Mouse (Mus musculus) cerebellum, adult 2 months (tissue): ENCODE results near the gene Uqcrh. TPM values are rescaled to one million over a fixed set of nuclear protein-coding genes. Genes with fewer than 3 reads are reported as not detected.

Experiments used
- DNase-seq, 2 experiments: peaks; one replicate each; pipeline ENCODE4 v3.0.0; 2021
- H3K27ac ChIP-seq: fragments of 200-500 bp; 2 replicates; pipeline ENCODE4 v1.5.1; 2012; ENCODE audit warnings: low read length, control low read depth, inconsistent platforms; ENCODE audit not compliant: insufficient read depth
- H3K27me3 ChIP-seq: fragments of 200-500 bp; 2 replicates; pipeline ENCODE4 v1.6.1; 2012; ENCODE audit warnings: inconsistent platforms, mild to moderate bottlenecking, low read length, moderate library complexity; ENCODE audit not compliant: control insufficient read depth, insufficient read depth
- H3K4me1 ChIP-seq: fragments of 200-500 bp; 2 replicates; pipeline ENCODE4 v1.6.1; 2011; ENCODE audit warnings: low read length; ENCODE audit not compliant: control insufficient read depth, insufficient read depth
- H3K4me3 ChIP-seq: fragments of 200-500 bp; replicated peaks from 2 replicates; pipeline ENCODE3; 2011; ENCODE audit warnings: mild to moderate bottlenecking, low read depth, low read length, control low read depth; ENCODE audit not compliant: insufficient read depth
- CTCF ChIP-seq: fragments of 200-500 bp; IDR thresholded peaks from 2 replicates; pipeline ENCODE4 v1.5.1; 2011; ENCODE audit warnings: low read depth, mild to moderate bottlenecking, control low read depth, low read length, moderate library complexity, borderline replicate concordance; ENCODE audit not compliant: insufficient read depth
- POLR2A ChIP-seq: fragments of 200-500 bp; IDR thresholded peaks from 2 replicates; pipeline ENCODE4 v1.6.1; 2011; ENCODE audit warnings: low read length, control low read depth, borderline replicate concordance; ENCODE audit not compliant: insufficient read depth
- WGBS: fragments of 180-500 bp; shearing (Covaris S2); methylation state at CpG from one replicate; pipeline ENCODE4 v1.1.7; 2018; 5-methylcytosine and 5-hydroxymethylcytosine counted together
- polyA plus RNA-seq: library from polyadenylated mRNA; depleted of rRNA; stranded (reverse); fragments of >200 nt; gene quantifications from 2 replicates; pipeline ENCODE4 v1.2.3, GENCODE M21; 2012

Gene Uqcrh
- polyA plus RNA-seq, 1 experiment = 872 TPM

DNA sequence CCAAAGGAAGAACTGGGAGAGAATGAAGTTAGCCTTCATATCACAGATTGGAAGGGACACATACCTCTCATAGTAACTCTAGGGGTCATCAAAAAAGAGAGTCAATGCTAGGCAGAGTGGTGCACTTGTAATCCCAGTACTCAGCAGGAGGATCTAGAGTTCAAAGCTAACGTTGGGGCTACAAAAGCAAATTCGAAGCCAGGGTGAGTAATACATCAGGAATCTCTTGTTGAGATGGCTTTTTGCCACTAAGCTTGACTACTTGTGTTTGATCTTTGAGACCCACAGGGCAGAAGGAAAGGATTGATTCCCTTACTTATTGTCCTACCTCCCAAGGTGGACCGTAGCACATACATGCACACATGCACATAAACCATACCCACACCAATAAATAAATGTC, 25.7 kb downstream of the Uqcrh start:
- no peaks in the 10 kb centered on the region for H3K27me3 ChIP-seq

DNA sequence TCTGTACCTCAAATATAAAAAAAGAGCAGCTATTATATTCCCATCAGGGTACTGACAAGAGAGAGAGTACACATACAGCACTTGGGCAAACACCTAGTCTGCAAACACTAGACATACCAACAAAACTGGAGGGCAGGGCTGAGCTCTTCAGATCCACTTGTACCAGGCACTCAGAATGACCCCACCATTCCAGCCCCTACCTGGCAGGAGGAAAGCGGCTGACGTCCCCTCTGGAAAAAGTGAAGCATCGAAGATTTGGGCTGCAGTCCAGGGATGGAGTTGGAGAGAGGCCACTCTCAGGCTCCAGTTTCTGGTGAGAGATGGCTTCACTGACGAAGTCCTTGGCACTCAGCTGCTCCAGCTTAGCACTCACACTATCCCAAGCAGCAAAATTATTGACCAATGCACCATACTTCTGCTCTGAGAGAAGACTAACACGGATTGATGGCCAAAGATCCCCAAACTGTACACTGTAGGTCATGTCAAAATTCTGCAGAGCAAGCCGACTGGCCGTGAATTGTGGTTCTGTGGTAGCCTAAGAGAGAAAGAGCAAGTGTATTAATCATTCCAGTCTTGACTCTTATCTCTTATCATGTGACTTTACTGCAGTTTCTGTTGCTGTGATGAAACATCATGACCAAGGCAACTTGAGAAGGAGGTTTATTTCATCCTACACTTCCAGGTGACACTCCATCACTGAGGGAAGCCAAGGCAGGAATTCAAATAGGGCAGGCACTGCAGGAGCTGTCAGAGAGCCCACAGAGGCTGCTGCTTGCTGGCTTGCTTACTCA, 26.5 kb downstream of the Uqcrh start:
- H3K4me1 ChIP-seq = no peaks in the 10 kb centered on the region
- no peak for DNase-seq
- no peak overlapping the region for H3K4me3 ChIP-seq
- H3K27me3 ChIP-seq = no peaks in the 10 kb centered on the region
- no peak for TF ChIP-seq POLR2A
- TF ChIP-seq CTCF = no peak
- H3K27ac ChIP-seq = no peak overlapping the region
- WGBS = 44% methylated on average over 7 of the region's 7 CpGs

More for the DNA sequence above, 25.7 kb downstream of the Uqcrh start:
- Histone ChIP-seq H3K27ac (no peak overlapping the region), H3K4me3 (no peak overlapping the region), H3K4me1 (no peaks in the 10 kb centered on the region)
- 80% methylated on average over 3 of the region's 3 CpGs for WGBS
- DNase-seq = no peak
- TF ChIP-seq POLR2A (no peak), CTCF (no peak)

DNA sequence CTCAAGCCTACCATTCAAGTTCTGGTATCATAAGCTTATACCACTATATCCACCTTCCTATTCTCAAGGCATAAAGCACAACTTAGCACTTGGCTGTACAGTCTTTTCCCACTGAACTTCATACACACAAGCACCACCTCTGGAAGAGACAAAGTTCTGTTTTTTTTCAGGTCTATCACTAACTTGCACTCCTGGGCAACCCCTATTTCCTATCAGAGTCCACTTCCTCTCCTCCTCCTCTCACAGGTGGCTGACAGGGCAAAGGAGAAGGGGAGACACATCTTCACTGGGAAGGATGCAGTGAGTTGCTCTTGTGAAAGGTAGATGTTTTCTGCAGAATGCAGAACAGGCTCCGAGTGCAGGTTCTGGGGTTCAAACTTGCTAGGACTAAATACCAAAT, 27.2 kb downstream of the Uqcrh start:
- DNase-seq = no peak

DNA sequence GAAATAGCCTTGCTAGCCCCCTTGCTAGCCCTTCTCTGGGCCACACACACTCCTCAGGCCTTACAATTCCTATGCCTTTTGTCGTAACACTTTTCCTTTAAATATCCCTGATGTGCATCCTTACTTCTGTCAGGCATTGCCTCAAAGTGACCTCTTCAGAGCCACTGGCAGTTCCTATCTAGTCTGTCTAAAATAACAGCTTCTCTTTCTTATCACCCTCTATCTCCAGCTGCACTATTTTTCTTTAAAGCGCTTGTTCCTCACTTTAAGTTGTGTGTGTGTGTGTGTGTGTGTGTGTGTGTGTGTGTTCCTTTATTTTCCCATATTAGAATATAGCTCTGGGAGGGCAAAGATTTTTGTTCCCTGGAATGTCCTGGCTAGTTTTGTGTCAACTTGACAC, 28.3 kb downstream of the Uqcrh start:
- Histone ChIP-seq H3K4me1 (no peaks in the 10 kb centered on the region), H3K4me3 (no peak overlapping the region), H3K27me3 (no peaks in the 10 kb centered on the region), H3K27ac (no peak overlapping the region)
- TF ChIP-seq CTCF = no peak
- no peak for TF ChIP-seq POLR2A
- DNase-seq = no peak
- WGBS = 96% methylated on average over 2 of the region's 2 CpGs

More for the DNA sequence above, 27.2 kb downstream of the Uqcrh start:
- no peak overlapping the region for H3K27ac ChIP-seq
- H3K4me3 ChIP-seq = no peak overlapping the region
- no peak for TF ChIP-seq POLR2A
- TF ChIP-seq CTCF = no peak
- 100% methylated on average over 1 of the region's 1 CpGs for WGBS
- no peaks in the 10 kb centered on the region for H3K27me3 ChIP-seq
- H3K4me1 ChIP-seq = no peaks in the 10 kb centered on the region

DNA sequence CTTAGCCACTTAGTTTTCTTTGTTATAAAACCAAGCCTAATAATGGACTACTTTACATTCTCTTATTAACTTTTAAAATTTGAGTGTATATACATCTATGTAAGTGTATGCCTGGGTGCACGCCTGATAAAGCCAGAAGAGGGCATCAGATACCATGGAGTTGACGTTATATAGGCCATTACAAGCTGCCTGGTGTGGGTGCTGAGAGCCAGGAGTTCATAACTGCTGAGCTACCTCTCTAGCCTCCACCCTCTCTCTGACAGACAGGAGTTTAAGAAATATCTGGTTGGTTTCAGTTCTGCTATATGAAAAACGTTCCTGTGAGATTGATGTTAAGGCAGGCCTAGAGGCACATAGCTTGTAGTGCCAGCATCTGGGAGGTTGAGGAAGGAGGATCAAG, 32.7 kb downstream of the Uqcrh start:
- Histone ChIP-seq H3K4me3 (no peak overlapping the region), H3K4me1 (no peaks in the 10 kb centered on the region), H3K27ac (no peak overlapping the region), H3K27me3 (no peaks in the 10 kb centered on the region)
- TF ChIP-seq POLR2A = no peak
- TF ChIP-seq CTCF = no peak
- 77% methylated on average over 3 of the region's 3 CpGs for WGBS
- no peak for DNase-seq

DNA sequence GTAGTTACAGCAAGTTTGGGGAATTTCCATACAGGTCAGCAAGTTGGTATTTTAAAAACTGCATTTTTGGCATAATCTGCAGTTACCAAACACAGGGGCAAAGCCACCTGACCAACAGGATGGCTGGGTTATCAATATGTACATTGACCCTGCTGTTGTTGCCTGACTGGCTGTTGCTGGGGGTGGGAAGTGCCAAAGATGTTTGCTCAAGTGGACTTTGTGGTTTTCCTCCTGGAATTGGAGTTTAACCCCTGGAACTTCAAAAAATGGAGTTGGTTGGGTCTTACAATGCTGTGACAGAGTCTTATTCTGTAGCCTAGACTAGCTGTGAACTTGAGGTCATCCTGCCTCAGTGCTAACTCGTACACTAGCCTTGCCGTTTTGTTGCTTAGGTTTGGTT, 34.4 kb downstream of the Uqcrh start:
- 95% methylated on average over 2 of the region's 2 CpGs for WGBS

DNA sequence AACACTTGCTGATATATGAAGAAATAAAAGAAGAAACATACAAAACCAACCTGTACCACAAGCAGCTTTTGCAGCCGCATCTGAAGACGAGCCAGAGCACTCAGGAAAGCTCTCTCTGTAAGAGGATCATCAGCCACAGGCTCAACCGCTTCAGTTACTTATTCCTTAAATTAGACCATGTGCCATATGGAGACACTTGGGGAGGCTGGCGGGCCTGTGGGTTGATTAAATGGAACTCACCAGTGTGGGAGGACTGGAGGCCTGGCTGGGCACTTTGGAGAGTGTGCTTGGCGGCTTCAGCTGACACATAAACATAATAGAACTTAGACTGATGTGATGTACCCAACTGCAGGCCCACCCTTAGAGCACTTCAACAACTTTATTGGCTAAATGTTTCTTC, 41.5 kb downstream of the Uqcrh start:
- H3K27ac ChIP-seq = no peak overlapping the region
- no peak overlapping the region for H3K4me3 ChIP-seq
- no peak for TF ChIP-seq CTCF
- TF ChIP-seq POLR2A = no peak
- H3K4me1 ChIP-seq = no peaks in the 10 kb centered on the region
- WGBS = 41% methylated on average over 5 of the region's 5 CpGs
- no peaks in the 10 kb centered on the region for H3K27me3 ChIP-seq
- DNase-seq = no peak

More for the DNA sequence above, 34.4 kb downstream of the Uqcrh start:
- Histone ChIP-seq H3K4me3 (no peak overlapping the region), H3K27ac (no peak overlapping the region), H3K4me1 (no peaks in the 10 kb centered on the region), H3K27me3 (no peaks in the 10 kb centered on the region)
- TF ChIP-seq POLR2A (no peak), CTCF (no peak)
- no peak for DNase-seq

DNA sequence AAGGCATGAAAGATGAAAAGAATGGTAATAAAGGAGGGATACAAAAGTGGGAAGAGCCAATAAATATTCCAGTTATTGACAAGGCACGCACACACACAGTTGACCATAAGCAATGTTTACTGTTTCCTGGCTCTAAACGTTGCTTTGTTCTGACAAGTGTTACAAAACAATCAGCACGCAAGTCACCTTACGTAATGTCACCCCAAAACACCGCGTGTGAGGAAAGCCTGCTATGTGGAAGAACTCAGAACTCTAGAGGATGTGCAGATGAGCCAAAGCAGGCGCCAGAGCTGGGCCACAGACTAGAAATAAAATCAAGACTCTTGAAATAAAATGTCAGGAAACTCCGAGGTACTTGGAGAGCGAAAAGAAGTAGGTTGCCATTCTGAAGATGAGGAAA, 42.0 kb downstream of the Uqcrh start:
- DNase-seq = no peak
- TF ChIP-seq CTCF = no peak
- TF ChIP-seq POLR2A = no peak
- WGBS = 91% methylated on average over 9 of the region's 9 CpGs
- Histone ChIP-seq H3K4me3 (no peak overlapping the region), H3K4me1 (no peaks in the 10 kb centered on the region), H3K27me3 (no peaks in the 10 kb centered on the region), H3K27ac (no peak overlapping the region)
